Mouse (Mus musculus) heart, embryonic 11.5 days (tissue): Measurements from ENCODE around the gene Map3k7. TPM values are rescaled to one million over a fixed set of nuclear protein-coding genes. Genes with fewer than 3 reads are reported as not detected.

ENCODE experiments used
- ATAC-seq: fragments of 200-750 bp; cut with Nextera tagmentation; replicated peaks from 2 replicates; pipeline ENCODE4 v1.8.0; 2017; ENCODE audit warnings: moderate library complexity; ENCODE audit not compliant: insufficient number of reproducible peaks, low FRiP score, low TSS enrichment
- H3K27ac ChIP-seq: fragments of 300-500 bp; sonication (generic); 2 replicates; pipeline ENCODE4 v1.5.1; 2014; ENCODE audit warnings: mild to moderate bottlenecking, low read depth, low read length
- H3K27me3 ChIP-seq: fragments of 300-500 bp; sonication (generic); 2 replicates; pipeline ENCODE4 v1.6.1; 2014; ENCODE audit warnings: mild to moderate bottlenecking, low read length, mixed read lengths; ENCODE audit not compliant: control insufficient read depth, insufficient read depth
- H3K36me3 ChIP-seq: fragments of 300-500 bp; sonication (generic); 2 replicates; pipeline ENCODE4 v1.6.1; 2014; ENCODE audit warnings: mild to moderate bottlenecking, low read length, moderate library complexity, mixed read lengths; ENCODE audit not compliant: control insufficient read depth, insufficient read depth
- H3K4me1 ChIP-seq: fragments of 300-500 bp; sonication (generic); 2 replicates; pipeline ENCODE4 v1.6.1; 2014; ENCODE audit warnings: low read length; ENCODE audit not compliant: control insufficient read depth, insufficient read depth
- H3K4me2 ChIP-seq: fragments of 300-500 bp; sonication (generic); 2 replicates; pipeline ENCODE4 v1.6.1; 2014; ENCODE audit warnings: mild to moderate bottlenecking, moderate library complexity
- H3K4me3 ChIP-seq: fragments of 300-500 bp; sonication (generic); 2 replicates; pipeline ENCODE4 v1.5.1; 2014; ENCODE audit warnings: low read depth, low read length
- H3K9ac ChIP-seq: fragments of 300-500 bp; sonication (generic); 2 replicates; pipeline ENCODE4 v1.6.1; 2014; ENCODE audit warnings: mild to moderate bottlenecking, low read depth, low read length, moderate library complexity
- H3K9me3 ChIP-seq: fragments of 300-500 bp; sonication (generic); replicated peaks from 2 replicates; pipeline ENCODE4 v1.6.1; 2016; ENCODE audit warnings: low read length; ENCODE audit not compliant: control insufficient read depth
- WGBS: fragments of 180-500 bp; shearing (Covaris S2); extraction: QIAGEN DNeasy Blood & Tissue Kit; methylation state at CpG from one replicate; pipeline ENCODE4 v1.1.7; 2014; ENCODE audit not compliant: insufficient replicate concordance; 5-methylcytosine and 5-hydroxymethylcytosine counted together
- polyA plus RNA-seq: library from polyadenylated mRNA; unstranded; fragments of >200 nt; fragmentation: Nextera tagmentation; extraction: Ambion mirVana; gene quantifications from 2 replicates; pipeline ENCODE4 v1.2.1, GENCODE M21; 2014

Gene Map3k7
- polyA plus RNA-seq, 1 experiment from 2014 or later, result 37.9 TPM

GRCm38 (mm10) chr4:31936358-31936757 is 27.5 kb upstream of the Map3k7 start:
- H3K9me3 ChIP-seq, result no peaks in the 10 kb centered on the region
- 0 out of 2 replicates have a peak overlapping the region, but pooled peaks have one; percentile 46 for H3K27ac ChIP-seq
- no peaks in the 10 kb centered on the region for H3K4me1 ChIP-seq
- no peaks in the 10 kb centered on the region for H3K27me3 ChIP-seq
- no peak overlapping the region for H3K4me3 ChIP-seq
- no peak for ATAC-seq
- no peak overlapping the region for H3K9ac ChIP-seq
- peak overlapping the region; percentile 92 for H3K4me2 ChIP-seq
- 18% methylated on average over 8 of the region's 8 CpGs for WGBS
- no peaks in the 10 kb centered on the region for H3K36me3 ChIP-seq

GRCm38 (mm10) chr4:31936911-31937375 is 27.0 kb upstream of the Map3k7 start:
- Histone ChIP-seq H3K9ac (peak overlapping the region; percentile 82), H3K4me3 (peak overlapping the region; percentile 58), H3K9me3 (no peaks in the 10 kb centered on the region), H3K4me1 (no peaks in the 10 kb centered on the region), H3K27me3 (no peaks in the 10 kb centered on the region), H3K27ac (no peak overlapping the region), H3K36me3 (no peaks in the 10 kb centered on the region), H3K4me2 (peak overlapping the region; percentile 92)
- WGBS, result 9% methylated on average over 15 of the region's 15 CpGs
- ATAC-seq, result no peak

GRCm38 (mm10) chr4:31937376-31938281 is 26.3 kb upstream of the Map3k7 start:
- Histone ChIP-seq H3K4me2 (peak overlapping the region; percentile 92), H3K27me3 (no peaks in the 10 kb centered on the region), H3K4me3 (peak overlapping the region; percentile 58), H3K27ac (peak overlapping the region; percentile 41), H3K36me3 (no peaks in the 10 kb centered on the region), H3K9me3 (no peaks in the 10 kb centered on the region), H3K9ac (peak overlapping the region; percentile 82), H3K4me1 (no peaks in the 10 kb centered on the region)
- 2% methylated on average over 36 of the region's 36 CpGs for WGBS
- peak; percentile 63; the same call in 1 of the 2 replicates for ATAC-seq

- Histone ChIP-seq H3K9ac (no peak overlapping the region), H3K4me3 (no peak overlapping the region), H3K9me3 (no peaks in the 10 kb centered on the region), H3K27ac (no peak overlapping the region), H3K4me1 (no peaks in the 10 kb centered on the region), H3K4me2 (no peak overlapping the region), H3K27me3 (no peaks in the 10 kb centered on the region), H3K36me3 (no peaks in the 10 kb centered on the region)
- no peak for ATAC-seq
- WGBS, result 36% methylated on average over 9 of the region's 9 CpGs
These were observed 25.3 kb upstream of the Map3k7 start for GRCm38 (mm10) chr4:31938416-31939106.

DNA sequence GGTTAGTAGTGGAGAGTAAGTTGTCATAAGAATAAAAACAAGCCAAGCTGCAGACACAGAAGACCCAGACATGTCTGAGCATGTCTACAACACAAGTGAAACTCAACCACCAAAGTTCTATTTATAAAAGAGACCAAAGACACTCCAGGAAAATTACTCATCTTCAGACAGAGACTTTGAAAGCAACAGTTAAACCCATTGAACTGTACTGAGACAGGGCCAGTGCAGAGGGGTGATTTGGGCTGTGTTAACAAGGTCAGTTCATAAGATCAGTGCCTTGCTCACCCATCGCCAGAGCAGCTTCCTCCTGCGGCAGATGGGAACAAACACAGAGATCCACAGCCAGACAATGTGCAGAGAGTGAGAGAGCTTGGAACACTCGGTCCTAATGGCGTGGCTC is 22.3 kb upstream of the Map3k7 start:
- Histone ChIP-seq H3K27me3 (no peaks in the 10 kb centered on the region), H3K4me2 (no peak overlapping the region), H3K36me3 (no peaks in the 10 kb centered on the region), H3K9me3 (no peaks in the 10 kb centered on the region), H3K9ac (no peak overlapping the region), H3K4me1 (no peaks in the 10 kb centered on the region), H3K27ac (no peak overlapping the region), H3K4me3 (no peak overlapping the region)
- no peak for ATAC-seq
- 58% methylated on average over 4 of the region's 4 CpGs for WGBS

DNA sequence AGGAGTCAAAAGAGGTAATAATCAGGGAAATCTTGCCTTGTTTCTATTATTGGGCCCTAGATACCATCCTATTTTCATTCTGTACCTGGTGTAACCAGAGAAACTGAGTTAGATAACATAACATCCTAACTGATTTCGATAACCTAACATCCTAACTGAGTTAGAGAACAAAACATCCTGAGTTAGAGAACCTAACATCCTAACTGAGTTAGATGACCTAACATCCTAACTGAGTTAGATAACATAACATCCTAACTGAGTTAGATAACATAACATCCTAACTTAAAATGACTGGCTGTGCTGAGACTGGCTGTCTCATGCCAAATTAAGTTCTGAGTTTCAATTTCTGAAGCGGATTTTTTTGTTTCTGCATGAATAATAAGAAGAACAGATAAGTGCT is 20.9 kb upstream of the Map3k7 start:
- no peak overlapping the region for H3K4me3 ChIP-seq
- no peaks in the 10 kb centered on the region for H3K27me3 ChIP-seq
- H3K9ac ChIP-seq, result no peak overlapping the region
- WGBS, result 79% methylated on average over 2 of the region's 2 CpGs
- H3K4me2 ChIP-seq, result no peak overlapping the region
- H3K9me3 ChIP-seq, result no peaks in the 10 kb centered on the region
- H3K27ac ChIP-seq, result no peak overlapping the region
- no peaks in the 10 kb centered on the region for H3K4me1 ChIP-seq
- no peak for ATAC-seq
- H3K36me3 ChIP-seq, result no peaks in the 10 kb centered on the region

GRCm38 (mm10) chr4:31964194-31964875 is 438 bp downstream of the Map3k7 start:
- ATAC-seq, result no peak
- no peaks in the 10 kb centered on the region for H3K36me3 ChIP-seq
- H3K9me3 ChIP-seq, result no peaks in the 10 kb centered on the region

DNA sequence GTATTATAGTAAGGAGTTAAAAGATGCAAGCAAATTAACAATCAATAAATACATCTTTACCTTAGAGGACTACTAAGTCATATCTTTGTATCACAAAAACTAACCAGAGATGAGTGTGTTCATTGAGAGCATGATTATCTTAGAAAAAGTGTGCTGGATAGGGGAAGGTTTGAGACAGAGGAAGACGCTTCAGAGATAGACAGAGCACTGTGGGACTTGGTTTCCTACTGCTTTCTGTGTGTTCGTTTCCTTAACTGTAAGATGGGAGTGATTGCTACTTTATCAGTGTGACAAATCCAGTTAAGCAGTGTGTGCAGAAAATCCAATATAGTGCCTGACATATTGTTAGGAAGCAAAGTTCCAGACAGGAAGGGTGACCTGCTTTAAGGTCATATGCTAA is 1.3 kb downstream of the Map3k7 start:
- no peak for ATAC-seq
- H3K9ac ChIP-seq, result no peak overlapping the region

More at GRCm38 (mm10) chr4:31964194-31964875, 438 bp downstream of the Map3k7 start:
- peak overlapping the region; percentile 87 for H3K4me2 ChIP-seq
- WGBS, result under 1% methylated on average over 45 of the region's 47 CpGs
- H3K27ac ChIP-seq, result peak overlapping the region; percentile 100
- peaks cover 9% of the 10 kb centered on the region for H3K4me1 ChIP-seq
- peak overlapping the region; percentile 98 for H3K9ac ChIP-seq
- peak overlapping the region; percentile 92 for H3K4me3 ChIP-seq
- no peaks in the 10 kb centered on the region for H3K27me3 ChIP-seq

More for the DNA sequence above, 1.3 kb downstream of the Map3k7 start:
- H3K4me1 ChIP-seq, result peaks cover 9% of the 10 kb centered on the region
- peak overlapping the region; percentile 87 for H3K4me2 ChIP-seq
- H3K36me3 ChIP-seq, result no peaks in the 10 kb centered on the region
- H3K27ac ChIP-seq, result no peak overlapping the region
- no peaks in the 10 kb centered on the region for H3K9me3 ChIP-seq
- H3K4me3 ChIP-seq, result peak overlapping the region; percentile 92
- WGBS, result 31% methylated on average over 2 of the region's 2 CpGs
- H3K27me3 ChIP-seq, result no peaks in the 10 kb centered on the region
